Mouse (Mus musculus): ENCODE results near the gene Cdc42ep1.

Gene Cdc42ep1

DNA sequence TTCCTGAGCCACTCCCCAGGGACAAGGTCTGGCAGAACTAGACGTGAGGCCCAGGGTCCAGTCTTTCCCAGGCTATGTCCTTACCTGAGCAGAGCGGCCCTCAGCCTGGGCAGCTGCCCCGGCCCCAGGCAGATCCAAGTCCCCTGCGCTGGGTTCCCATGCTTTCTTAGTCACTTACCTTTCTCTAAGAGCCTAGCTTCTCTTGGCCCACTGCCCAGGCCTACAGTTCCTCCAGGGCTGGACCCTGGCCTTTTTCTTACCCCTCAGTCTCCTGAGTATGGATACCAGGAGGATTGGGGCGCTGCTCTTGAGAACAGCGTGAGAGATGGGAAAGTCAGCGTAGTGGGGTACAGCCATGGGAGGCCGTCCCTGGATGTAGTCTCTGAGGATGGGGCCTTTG, 38.0 kb downstream of the Cdc42ep1 start:
- no peak for DNase-seq

DNA sequence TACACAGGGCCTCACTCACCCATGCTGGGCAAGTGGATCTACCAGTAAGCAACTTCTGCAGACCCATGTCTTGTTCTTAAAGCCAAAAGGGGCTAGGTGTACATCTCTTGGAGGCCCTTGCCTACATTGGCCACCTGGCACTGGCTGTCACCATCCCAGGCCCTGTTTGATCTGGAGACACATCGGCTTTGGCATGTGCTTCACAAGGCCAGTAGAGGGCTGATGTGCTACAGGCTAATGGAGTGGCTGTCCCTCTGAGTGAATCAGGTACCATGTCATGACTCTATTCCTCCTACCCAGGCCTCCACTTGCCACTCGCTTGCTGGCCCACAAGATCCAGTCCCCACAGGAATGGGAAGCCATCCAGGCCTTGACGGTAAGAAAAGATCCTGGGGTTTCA, 39.4 kb downstream of the Cdc42ep1 start:
- DNase-seq, result no peak

DNA sequence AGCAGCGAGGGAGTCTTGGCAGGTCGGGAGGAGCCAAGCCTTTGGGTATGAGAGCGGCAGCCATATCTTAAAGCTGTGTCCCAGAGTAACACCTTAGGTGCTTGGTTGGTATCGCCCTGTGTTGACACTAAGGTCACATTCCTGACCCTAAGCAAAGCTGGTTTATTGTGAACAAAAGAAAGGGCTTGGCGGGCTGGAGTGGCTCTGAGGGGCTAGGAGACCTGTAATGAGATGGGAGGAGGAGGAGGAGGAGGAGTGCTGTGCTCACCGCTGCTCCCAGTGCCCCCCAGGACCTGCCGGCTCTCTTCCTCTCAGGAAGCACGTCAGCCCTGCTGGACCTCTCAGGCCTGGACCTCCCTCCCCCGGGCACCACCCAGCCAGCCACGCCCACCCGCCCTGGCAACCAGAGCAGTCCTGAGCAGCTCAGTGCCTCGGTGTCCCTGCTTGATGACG, 47.0 kb downstream of the Cdc42ep1 start:
- DNase-seq, result no peak

DNA sequence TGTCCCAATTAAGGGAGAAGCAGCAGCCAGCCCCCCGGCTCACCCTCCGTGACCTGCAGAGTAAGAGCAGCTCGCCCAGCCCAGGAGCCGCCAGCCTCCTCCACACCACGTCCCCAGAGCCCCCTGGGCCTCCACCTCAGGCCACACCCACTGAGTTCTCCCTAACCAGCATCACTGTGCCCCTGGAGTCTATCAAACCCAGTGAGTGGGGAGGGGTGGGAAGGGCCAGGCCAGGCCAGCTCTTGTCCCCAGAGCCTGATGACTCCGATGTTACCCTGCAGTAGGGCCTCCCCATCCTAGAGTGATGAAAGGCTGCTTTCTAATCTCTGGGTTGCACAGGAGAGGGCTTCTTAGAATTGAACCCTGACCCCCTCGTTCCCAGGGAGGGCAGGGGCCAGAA, 50.0 kb downstream of the Cdc42ep1 start:
- no peak for DNase-seq

DNA sequence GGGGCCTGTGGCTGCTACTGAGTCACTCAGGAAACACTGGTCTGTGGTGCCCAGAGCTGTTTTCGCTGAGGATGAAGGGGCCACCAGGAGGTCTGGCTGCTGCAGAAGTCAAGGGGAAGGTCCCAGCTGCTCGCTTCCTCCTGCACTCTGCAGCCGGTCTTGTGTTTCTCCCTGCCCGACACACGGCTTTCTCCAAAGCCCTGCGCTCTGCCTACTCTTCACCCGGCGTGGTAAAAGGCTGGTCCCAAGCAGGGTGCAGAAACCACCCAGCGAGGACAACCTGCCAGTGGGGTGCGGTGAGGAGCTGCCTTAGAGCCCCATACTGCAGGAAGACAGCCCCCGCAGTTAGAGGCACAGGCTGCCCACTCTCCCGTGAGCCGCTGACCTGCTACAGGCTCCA, 52.3 kb downstream of the Cdc42ep1 start:
- no peak for DNase-seq

DNA sequence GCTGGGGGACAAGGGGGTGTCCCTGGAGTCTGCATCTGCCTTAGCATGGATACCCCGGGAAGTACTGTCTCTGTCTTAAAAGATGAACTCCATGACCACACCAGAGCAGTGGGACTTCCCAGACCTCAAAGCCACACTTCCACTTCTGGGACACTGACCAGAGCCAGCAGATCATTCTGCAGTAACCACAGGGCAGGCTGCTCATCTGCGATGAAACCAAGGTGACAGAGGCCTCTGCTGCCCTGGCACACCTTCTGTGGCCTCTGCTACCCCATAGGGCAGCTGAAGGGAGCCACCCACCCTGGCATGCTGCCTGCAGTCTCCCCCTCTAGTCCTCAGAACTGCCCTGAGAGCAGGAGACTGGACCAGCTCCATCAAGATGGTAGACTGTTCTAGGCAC, 53.3 kb downstream of the Cdc42ep1 start:
- DNase-seq, result no peak

DNA sequence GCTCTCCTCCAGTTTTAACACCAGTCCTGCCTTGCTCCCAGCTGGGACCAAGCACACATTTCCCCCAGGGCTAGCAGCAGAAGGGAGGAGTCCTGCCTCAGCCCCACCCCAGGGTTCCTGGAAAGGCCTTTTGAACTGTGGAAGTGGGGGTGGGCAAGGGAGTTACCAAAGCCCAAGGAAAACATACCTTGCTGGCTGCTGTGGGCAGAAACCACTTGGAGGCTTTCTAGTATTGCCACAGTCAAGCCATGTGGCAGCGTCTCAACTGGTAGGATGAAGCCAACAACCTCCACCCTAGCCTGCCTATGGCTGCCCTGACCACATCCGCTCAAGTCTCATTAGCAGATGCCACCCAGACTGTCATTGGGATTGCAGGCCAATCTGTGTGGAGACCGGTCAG, 53.7 kb downstream of the Cdc42ep1 start:
- no peak for DNase-seq

DNA sequence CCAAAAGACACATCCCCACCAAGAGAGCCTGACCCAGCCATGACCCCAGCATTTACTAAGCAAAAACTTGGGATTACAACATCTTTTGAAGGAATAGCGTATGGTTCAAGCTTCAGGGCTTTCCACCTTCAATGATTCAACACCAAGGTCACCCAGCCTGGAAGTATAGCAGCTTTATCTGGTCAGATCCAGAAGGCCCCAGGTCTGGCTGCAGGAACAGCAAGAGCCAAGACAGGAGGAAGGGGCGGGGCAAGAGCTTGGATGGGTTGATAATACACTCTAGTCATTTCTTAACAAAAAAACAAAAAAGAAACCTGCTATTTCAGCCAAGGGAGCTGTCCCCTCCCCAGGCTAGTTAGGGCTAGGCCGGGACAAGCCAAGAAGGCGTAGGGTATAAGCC, 55.1 kb downstream of the Cdc42ep1 start:
- DNase-seq, result no peak

DNA sequence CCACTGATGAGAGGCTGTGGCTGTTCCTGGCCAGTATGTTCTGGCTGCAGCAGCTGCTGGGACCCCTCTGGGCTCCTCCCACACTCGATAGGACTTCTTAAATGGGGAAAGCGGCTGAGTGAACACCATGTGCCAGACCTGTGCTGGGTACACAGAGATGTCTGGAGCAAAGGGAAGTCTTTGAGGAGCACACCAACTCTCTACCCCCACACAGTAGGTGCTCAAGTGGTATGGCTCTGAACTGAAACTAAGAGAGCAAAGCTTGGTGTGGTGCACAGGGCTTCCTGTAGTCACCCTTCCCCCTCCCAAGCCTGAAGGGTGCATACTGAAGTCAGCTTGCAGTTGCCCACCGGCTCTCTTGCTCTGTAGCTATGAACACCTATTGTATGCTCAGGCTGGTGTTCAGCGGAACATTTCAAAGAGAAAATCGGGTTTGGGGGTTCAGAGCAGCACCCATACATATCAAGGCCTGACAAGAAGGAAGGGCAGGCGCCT, 56.1 kb downstream of the Cdc42ep1 start:
- DNase-seq, result no peak

DNA sequence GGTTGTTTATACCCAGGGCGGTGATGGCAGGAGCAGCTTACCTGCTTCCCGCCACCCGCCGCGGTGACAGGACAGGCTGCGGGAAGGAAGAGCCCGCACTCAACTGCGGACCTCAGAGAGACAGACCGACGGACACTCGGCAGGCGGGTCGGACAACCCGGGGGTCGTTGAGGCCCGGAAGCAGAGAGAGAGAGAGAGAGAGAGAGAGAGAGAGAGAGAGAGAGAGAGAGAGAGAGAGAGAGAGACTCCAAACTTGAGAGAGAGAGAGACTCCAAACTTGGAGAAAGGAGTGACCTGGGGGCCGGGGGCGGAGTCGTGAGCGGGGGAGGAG, 57.0 kb downstream of the Cdc42ep1 start, which contains the start of gene Gm49510:
Gm49510 (plus strand) TSS at position 259 of the 331 bp plus-strand sequence.
- DNase-seq, result no peak

DNA sequence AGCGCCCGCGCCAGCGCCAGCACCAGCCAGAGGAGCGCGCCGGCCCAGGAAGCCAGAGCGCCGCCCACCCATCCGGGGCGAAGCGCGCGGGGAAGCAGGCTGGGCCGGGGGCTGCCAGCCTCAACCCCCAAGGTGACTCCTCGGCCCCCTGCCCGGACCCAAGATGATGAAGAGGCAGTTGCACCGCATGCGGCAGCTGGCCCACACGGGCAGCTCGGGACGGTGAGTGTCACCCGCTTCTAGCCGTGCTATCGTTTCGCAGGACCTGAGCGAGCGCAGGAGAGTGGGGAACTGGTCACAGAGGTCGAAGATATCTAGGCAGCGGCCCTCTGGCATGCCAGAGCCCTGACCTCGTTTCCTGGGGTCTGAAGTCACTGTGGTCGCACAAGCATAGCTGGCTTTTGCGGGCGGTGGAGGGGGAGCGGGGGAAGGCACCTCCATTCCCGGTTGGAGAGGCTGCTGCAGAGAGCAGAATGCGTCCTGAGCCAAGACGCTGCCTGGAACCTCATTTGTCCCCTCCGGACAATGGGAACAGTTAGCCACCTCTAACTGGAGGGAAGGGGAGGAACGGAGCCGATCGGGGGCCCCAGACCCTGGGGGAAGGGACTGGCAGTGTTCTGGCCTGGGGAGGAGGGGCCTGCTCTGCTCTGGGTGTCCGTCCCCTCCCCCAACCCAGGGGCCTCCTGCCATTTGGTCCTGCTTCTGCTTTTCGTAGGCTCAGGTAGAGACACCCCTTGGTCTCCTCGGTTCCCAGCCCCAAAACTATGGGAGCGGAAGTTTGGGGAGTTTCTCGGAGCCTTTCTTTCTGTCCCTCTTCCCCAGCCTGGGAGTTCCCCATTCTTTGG, 57.5 kb downstream of the Cdc42ep1 start, which contains the start of gene Sh3bp1:
Sh3bp1 (plus strand) TSS at position 29 of the 845 bp plus-strand sequence.
- DNase-seq, result no peak

All from cerebellum, adult 11 months (tissue).